Mouse (Mus musculus): ENCODE data around the gene Adam3.

Adam3 gene
- long read RNA-seq, experiment 1 = 0 reads
- long read RNA-seq, experiment 2 = 0 reads

- intact Hi-C loops (cut with DNase I) = no loop called here
Measured at GRCm38 (mm10) chr8:24725630-24726029, at the start of gene Adam3. Gene Adam3, minus strand, starts transcription at chr8:24725852.

- intact Hi-C loops (cut with DNase I) = no loop called here
Measured at GRCm38 (mm10) chr8:24724886-24725626, 596 bp downstream of the Adam3 start.
